Mouse (Mus musculus) E14TG2a.4 (cell line): Measurements from ENCODE around the gene Col23a1.

Source experiments
- CTCF ChIP-seq: conservative IDR thresholded peaks from 2 replicates; pipeline ENCODE4 v1.5.1; 2014; ENCODE audit warnings: low read length
- NANOG ChIP-seq: IDR thresholded peaks from 2 replicates; pipeline ENCODE4 v1.6.1; 2014; ENCODE audit warnings: borderline replicate concordance, low read length, mixed read lengths
- POU5F1 ChIP-seq: IDR thresholded peaks from 2 replicates; pipeline ENCODE4 v1.6.1; 2014; ENCODE audit warnings: low read length, borderline replicate concordance

GRCm38 (mm10) chr11:51485051-51485521 is 195.4 kb downstream of the Col23a1 start:
- TF ChIP-seq CTCF (no peak), POU5F1 (no peak), NANOG (no peak)
